Comparison of ENCODE assay signal across 8 mouse cellular contexts in the genomic region with DNA sequence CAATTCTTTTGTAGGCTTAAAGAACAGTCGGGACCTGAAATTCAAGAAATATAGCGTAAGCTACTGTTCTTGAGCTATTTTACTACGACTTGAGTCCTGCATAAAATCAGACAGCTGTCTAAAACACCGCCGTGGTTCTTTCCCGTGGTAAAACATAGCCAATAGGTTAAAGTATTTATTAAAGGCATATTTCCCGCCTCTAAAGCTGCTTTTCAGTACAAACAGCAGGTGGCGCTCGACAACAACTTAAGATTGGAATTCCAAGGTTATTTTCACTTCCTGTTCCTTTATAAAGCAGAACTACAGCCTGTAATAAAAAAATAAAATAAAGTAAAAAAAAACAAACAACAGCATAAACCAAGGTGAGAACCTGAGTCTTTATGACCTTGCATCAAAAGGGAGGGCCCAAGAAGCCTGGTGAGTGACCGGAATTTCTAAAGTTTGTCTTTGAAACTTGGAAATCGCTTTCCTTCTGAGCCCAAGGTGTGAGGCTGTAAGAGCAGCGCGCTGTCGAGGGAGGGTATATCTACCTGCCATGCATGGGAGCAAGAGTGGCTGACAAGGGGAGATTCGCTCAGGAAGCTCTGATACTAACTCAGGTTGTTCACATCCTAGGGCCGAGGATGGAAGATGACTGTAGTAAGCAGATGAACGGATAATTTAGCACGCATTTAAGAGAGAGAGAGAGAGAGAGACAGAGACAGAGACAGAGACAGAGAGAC. TPM values are rescaled to one million over a fixed set of nuclear protein-coding genes. Genes with fewer than 3 reads are reported as not detected.
DNase-seq lines count a peak whose midpoint lies in the region; ATAC-seq and TF ChIP-seq lines count a peak whose summit lies in the region.

No protein-coding gene starts in this region.

- H3K27ac ChIP-seq in forebrain, postnatal 0 days (ENCODE audit: low read depth, low read length): no peak overlapping the region
- H3K27ac ChIP-seq in hindbrain, embryonic 10.5 days: no peak overlapping the region
- no peak overlapping the region for H3K27ac ChIP-seq in layer of hippocampus, adult 2 months
- no peak overlapping the region for H3K27ac ChIP-seq in lung, postnatal 0 days (ENCODE audit: low read length)

- no peak for TF ChIP-seq CTCF in G1E (IDR thresholded peaks at IDR 0.05; ENCODE audit: low read depth, low read length)
- peak; percentile 82 for TF ChIP-seq CTCF in forebrain, postnatal 0 days (IDR thresholded peaks at IDR 0.05; ENCODE audit: low read depth)
- TF ChIP-seq CTCF in layer of hippocampus, adult 2 months (conservative IDR thresholded peaks at IDR 0.05): peak; percentile 90
- peak; percentile 78 for TF ChIP-seq CTCF in lung, postnatal 0 days (IDR thresholded peaks at IDR 0.05)

- H3K27me3 ChIP-seq in G1E (ENCODE audit: insufficient read depth, low read length): peaks cover 5% of the 10 kb centered on the region
- peaks cover 7% of the 10 kb centered on the region; the same call in 1 of the 2 replicates for H3K27me3 ChIP-seq in forebrain, postnatal 0 days (ENCODE audit: insufficient read depth, low read length)
- no peaks in the 10 kb centered on the region for H3K27me3 ChIP-seq in hindbrain, embryonic 10.5 days (ENCODE audit: insufficient read depth, poor library complexity, severe bottlenecking)
- H3K27me3 ChIP-seq in lung, postnatal 0 days (replicated peaks; ENCODE audit: insufficient read depth, low read length): no peaks in the 10 kb centered on the region

- ATAC-seq in G1E (ENCODE audit: extremely low read depth, insufficient number of reproducible peaks, low FRiP score, poor library complexity, severe bottlenecking): no peak
- ATAC-seq in forebrain, postnatal 0 days: peak; percentile 43
- peak; percentile 46 for ATAC-seq in lung, postnatal 0 days

- DNase-seq in G1E (ENCODE audit: low spot score): peak; percentile 12
- DNase-seq in cerebellum, adult 11-12 months: peak; percentile 47
- peak; percentile 87 for DNase-seq in forebrain, postnatal 0 days
- peak; percentile 64 for DNase-seq in hindbrain, embryonic 10.5 days (ENCODE audit: low spot score)
- DNase-seq in layer of hippocampus, adult 2 months (ENCODE audit: low spot score in 2 of 2): peak; percentile 66 to 80
- peak; percentile 94 for DNase-seq in lung, postnatal 0 days (ENCODE audit: low spot score)
- DNase-seq in ovary, postnatal 10 days (ENCODE audit: low spot score): peak; percentile 48
- peak; percentile 35 to 55 for DNase-seq in thymus, postnatal 36 days

- TF ChIP-seq EP300 in lung, postnatal 0 days (IDR thresholded peaks at IDR 0.05): peak; percentile 28; the same call in 1 of the 2 replicates

- peaks cover 28% of the 10 kb centered on the region for H3K4me1 ChIP-seq in G1E (ENCODE audit: insufficient read depth, low read depth, low read length)
- H3K4me1 ChIP-seq in forebrain, postnatal 0 days (ENCODE audit: insufficient read depth): no peaks in the 10 kb centered on the region
- peaks cover 10% of the 10 kb centered on the region for H3K4me1 ChIP-seq in hindbrain, embryonic 10.5 days (replicated peaks)
- no peaks in the 10 kb centered on the region for H3K4me1 ChIP-seq in lung, postnatal 0 days (ENCODE audit: insufficient read depth, low read depth, low read length)

- no peak overlapping the region for H3K9ac ChIP-seq in forebrain, postnatal 0 days
- no peak overlapping the region for H3K9ac ChIP-seq in lung, postnatal 0 days (replicated peaks; ENCODE audit: low read depth)

- H3K4me2 ChIP-seq in forebrain, postnatal 0 days (ENCODE audit: low read depth): no peak overlapping the region; the same call in 1 of the 2 replicates
- H3K4me2 ChIP-seq in lung, postnatal 0 days (replicated peaks; ENCODE audit: low read depth, low read length): peak overlapping the region; percentile 33; the same call in 1 of the 2 replicates

- 33% methylated on average over 18 of the region's 18 CpGs for WGBS in forebrain, postnatal 0 days
- 37% methylated on average over 18 of the region's 18 CpGs for WGBS in hindbrain, embryonic 10.5 days
- 32% methylated on average over 18 of the region's 18 CpGs for WGBS in lung, postnatal 0 days

- H3K9me3 ChIP-seq in G1E (replicated peaks): no peaks in the 10 kb centered on the region
- H3K9me3 ChIP-seq in forebrain, postnatal 0 days (ENCODE audit: low read length): no peaks in the 10 kb centered on the region
- no peaks in the 10 kb centered on the region for H3K9me3 ChIP-seq in hindbrain, embryonic 10.5 days
- no peaks in the 10 kb centered on the region for H3K9me3 ChIP-seq in lung, postnatal 0 days (ENCODE audit: low read length)

- no peaks in the 10 kb centered on the region for H3K36me3 ChIP-seq in G1E (replicated peaks)
- H3K36me3 ChIP-seq in forebrain, postnatal 0 days (ENCODE audit: insufficient read depth): no peaks in the 10 kb centered on the region
- H3K36me3 ChIP-seq in hindbrain, embryonic 10.5 days: no peaks in the 10 kb centered on the region
- no peaks in the 10 kb centered on the region for H3K36me3 ChIP-seq in lung, postnatal 0 days (ENCODE audit: insufficient read depth, low read length)

- H3K4me3 ChIP-seq in G1E (ENCODE audit: low read depth, low read length): no peak overlapping the region
- H3K4me3 ChIP-seq in forebrain, postnatal 0 days (ENCODE audit: low read depth, low read length): no peak overlapping the region
- peak overlapping the region; percentile 24; the same call in 1 of the 2 replicates for H3K4me3 ChIP-seq in hindbrain, embryonic 10.5 days
- no peak overlapping the region for H3K4me3 ChIP-seq in layer of hippocampus, adult 2 months
- H3K4me3 ChIP-seq in lung, postnatal 0 days (ENCODE audit: low read depth, low read length): no peak overlapping the region

RNA-seq across cellular contexts. Expression of a gene that starts 26.4 kb away (rescaled TPM):
- total RNA-seq in G1E (2014; fragmentation: Nextera tagmentation): not detected in 2 replicates
- not detected in 2 replicates for total RNA-seq in G1E (2017)
- not detected in 2 replicates for polyA plus RNA-seq in G1E (2012)
- total RNA-seq in forebrain, postnatal 0 days (2014; rRNA removed): 15.4 and 20.4 TPM in 2 replicates
- polyA plus RNA-seq in forebrain, postnatal 0 days (2015; fragmentation: Nextera tagmentation; extraction: Ambion mirVana): 39.8 and 44.4 TPM in 2 replicates
- polyA plus RNA-seq in hindbrain, embryonic 10.5 days (2016; fragmentation: Nextera tagmentation; extraction: Ambion mirVana): 0.61 and 0.90 TPM in 2 replicates
- total RNA-seq in layer of hippocampus, adult 2 months (2021): 10 to 100 TPM; 59.4 to 60.9 TPM
- polyA plus RNA-seq in lung, postnatal 0 days (2015; fragmentation: Nextera tagmentation; extraction: Ambion mirVana): 0.47 and 0.55 TPM in 2 replicates

RNA-seq across cellular contexts. Expression of a gene that starts 58.3 kb away (rescaled TPM):
- total RNA-seq in G1E (2014; fragmentation: Nextera tagmentation): 17.3 and 17.4 TPM in 2 replicates
- total RNA-seq in G1E (2017): 55.5 and 79.5 TPM in 2 replicates
- 24.5 and 30.5 TPM in 2 replicates for polyA plus RNA-seq in G1E (2012)
- 28.4 and 42.0 TPM in 2 replicates for total RNA-seq in forebrain, postnatal 0 days (2014; rRNA removed)
- polyA plus RNA-seq in forebrain, postnatal 0 days (2015; fragmentation: Nextera tagmentation; extraction: Ambion mirVana): 29.0 and 41.5 TPM in 2 replicates
- polyA plus RNA-seq in hindbrain, embryonic 10.5 days (2016; fragmentation: Nextera tagmentation; extraction: Ambion mirVana): 81.9 and 97.8 TPM in 2 replicates
- total RNA-seq in layer of hippocampus, adult 2 months (2021): 10 to 100 TPM; 10.4 to 12.6 TPM
- polyA plus RNA-seq in lung, postnatal 0 days (2015; fragmentation: Nextera tagmentation; extraction: Ambion mirVana): 17.3 and 18.5 TPM in 2 replicates

Comparison
In these comparisons a context has a peak if more than half of its experiments do, and no peak if none do; other contexts are left out.
1. DNase-seq: peak in every context shown above with its lines; median percentile 94 in lung, postnatal 0 days; 87 in forebrain, postnatal 0 days; 73 in layer of hippocampus, adult 2 months; 64 in hindbrain, embryonic 10.5 days; 48 in ovary, postnatal 10 days; 47 in cerebellum, adult 11-12 months; 45 in thymus, postnatal 36 days; 12 in G1E.
2. RNA of a gene that starts 26.4 kb away (polyA plus RNA-seq): 39.8 to 44.4 TPM in forebrain, postnatal 0 days; 0.61 to 0.90 TPM in hindbrain, embryonic 10.5 days, 0.47 to 0.55 TPM in lung, postnatal 0 days and not detected in G1E; every median in the first group is over 10 times any median in the second.